Mouse (Mus musculus) forebrain, embryonic 12.5 days (tissue): Measurements from ENCODE around the gene Kif6. TPM values are rescaled to one million over a fixed set of nuclear protein-coding genes. Genes with fewer than 3 reads are reported as not detected.
A peak's percentile ranks its signal among the peaks of the same experiment; 100 is the strongest.

ENCODE experiments used
- ATAC-seq: fragments of 200-750 bp; cut with Nextera tagmentation; 2 replicates; pipeline ENCODE4 v1.8.0; 2017; ENCODE audit warnings: moderate TSS enrichment; ENCODE audit not compliant: low FRiP score
- H3K27ac ChIP-seq: fragments of 300-500 bp; sonication (generic); 2 replicates; pipeline ENCODE4 v1.5.1; 2016; ENCODE audit warnings: mild to moderate bottlenecking
- H3K27me3 ChIP-seq: fragments of 300-500 bp; sonication (generic); 2 replicates; pipeline ENCODE4 v1.6.1; 2016; ENCODE audit warnings: mild to moderate bottlenecking
- H3K36me3 ChIP-seq: fragments of 300-500 bp; sonication (generic); replicated peaks from 2 replicates; pipeline ENCODE4 v1.6.1; 2016; ENCODE audit warnings: mild to moderate bottlenecking
- H3K4me1 ChIP-seq: fragments of 300-500 bp; sonication (generic); 2 replicates; pipeline ENCODE4 v1.6.1; 2016
- H3K4me2 ChIP-seq: fragments of 300-500 bp; sonication (generic); 2 replicates; pipeline ENCODE4 v1.6.1; 2016; ENCODE audit warnings: mild to moderate bottlenecking, moderate library complexity
- H3K4me3 ChIP-seq: fragments of 300-500 bp; sonication (generic); replicated peaks from 2 replicates; pipeline ENCODE4 v1.5.1; 2016; ENCODE audit warnings: mild to moderate bottlenecking
- H3K9ac ChIP-seq: fragments of 300-500 bp; sonication (generic); 2 replicates; pipeline ENCODE4 v1.6.1; 2016; ENCODE audit warnings: mild to moderate bottlenecking
- H3K9me3 ChIP-seq: fragments of 300-500 bp; sonication (generic); 2 replicates; pipeline ENCODE4 v1.6.1; 2016
- WGBS: fragments of 180-500 bp; shearing (Covaris S2); methylation state at CpG from one replicate; pipeline ENCODE4 v1.1.7; 2016; 5-methylcytosine and 5-hydroxymethylcytosine counted together
- polyA plus RNA-seq: library from polyadenylated mRNA; unstranded; fragments of >200 nt; fragmentation: Nextera tagmentation; extraction: Ambion mirVana; gene quantifications from 2 replicates; pipeline ENCODE4 v1.2.1, GENCODE M21; 2016

The Kif6 gene
- polyA plus RNA-seq, 1 experiment from 2014 or later = 3.1 TPM

DNA sequence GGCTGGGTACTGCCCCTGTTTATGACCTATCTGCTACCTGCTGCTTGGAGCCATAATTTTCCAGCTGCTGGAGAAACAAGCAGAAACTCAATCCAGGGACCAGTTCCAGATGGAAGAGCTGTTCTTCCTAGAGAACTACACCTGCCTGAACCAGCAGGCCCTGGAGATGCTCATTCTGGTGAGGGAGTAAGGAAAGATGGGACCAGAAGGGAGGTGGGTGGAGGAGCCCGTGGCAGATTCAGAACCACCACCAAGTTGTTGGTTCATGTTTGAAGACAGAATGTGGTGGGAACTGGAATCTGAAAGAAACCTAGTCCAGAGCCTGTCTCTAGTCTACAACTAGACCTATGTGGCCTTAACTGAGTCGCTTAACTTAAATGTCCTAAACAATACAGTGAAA, 312.7 kb downstream of the Kif6 start:
- no peak overlapping the region for H3K4me3 ChIP-seq
- WGBS = 75% methylated on average over 2 of the region's 2 CpGs

DNA sequence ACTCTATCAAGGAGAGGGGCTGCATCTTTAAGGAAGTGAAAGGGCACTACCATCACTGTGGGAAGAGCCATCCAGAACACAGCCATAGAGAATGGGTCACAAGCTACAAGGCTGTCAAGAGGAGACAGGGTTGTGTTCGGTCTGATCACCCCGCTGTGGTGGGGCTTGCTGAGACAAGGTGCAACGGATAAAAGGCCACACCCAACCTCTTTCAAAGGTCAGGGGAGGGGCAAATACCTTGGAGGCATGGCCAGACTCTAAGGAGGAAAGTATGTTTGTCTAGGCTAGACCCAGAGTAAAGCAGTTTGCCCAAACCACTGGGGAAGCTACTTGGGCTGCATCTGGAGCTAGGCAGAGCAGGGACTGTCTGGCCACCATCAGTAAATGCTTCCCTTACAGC, 318.9 kb downstream of the Kif6 start:
- 72% methylated on average over 3 of the region's 3 CpGs for WGBS
- Histone ChIP-seq H3K27ac (no peak overlapping the region), H3K4me1 (peaks cover 7% of the 10 kb centered on the region; the same call in 1 of the 2 replicates), H3K4me3 (no peak overlapping the region), H3K9ac (no peak overlapping the region), H3K9me3 (no peaks in the 10 kb centered on the region), H3K36me3 (no peaks in the 10 kb centered on the region), H3K4me2 (no peak overlapping the region), H3K27me3 (peaks cover 21% of the 10 kb centered on the region)
- no peak for ATAC-seq

More for the DNA sequence above, 312.7 kb downstream of the Kif6 start:
- Histone ChIP-seq H3K9me3 (no peaks in the 10 kb centered on the region), H3K27ac (no peak overlapping the region), H3K4me2 (no peak overlapping the region), H3K27me3 (no peaks in the 10 kb centered on the region), H3K4me1 (no peaks in the 10 kb centered on the region), H3K36me3 (no peaks in the 10 kb centered on the region), H3K9ac (no peak overlapping the region)
- no peak for ATAC-seq

DNA sequence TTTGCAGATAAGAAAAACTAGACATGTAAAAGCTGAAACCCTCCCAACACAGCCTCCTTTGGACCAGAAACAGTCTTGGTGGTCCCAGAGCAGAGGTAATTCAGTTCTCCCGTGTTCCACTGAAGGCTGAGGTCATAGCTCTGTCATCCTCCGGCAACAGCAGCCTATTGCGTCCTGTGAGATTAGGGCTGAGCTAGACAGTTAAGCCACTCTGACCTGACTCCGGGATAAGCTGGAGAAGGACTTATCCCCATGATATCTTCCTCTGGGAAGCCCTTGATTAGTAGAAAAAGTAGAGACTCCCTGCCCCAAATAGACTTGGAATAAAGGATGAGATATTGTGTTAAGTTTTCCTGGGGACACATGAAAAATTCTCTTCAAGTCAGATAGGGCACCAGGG, 319.6 kb downstream of the Kif6 start:
- H3K36me3 ChIP-seq = no peaks in the 10 kb centered on the region
- no peak for ATAC-seq
- 67% methylated on average over 4 of the region's 4 CpGs for WGBS

DNA sequence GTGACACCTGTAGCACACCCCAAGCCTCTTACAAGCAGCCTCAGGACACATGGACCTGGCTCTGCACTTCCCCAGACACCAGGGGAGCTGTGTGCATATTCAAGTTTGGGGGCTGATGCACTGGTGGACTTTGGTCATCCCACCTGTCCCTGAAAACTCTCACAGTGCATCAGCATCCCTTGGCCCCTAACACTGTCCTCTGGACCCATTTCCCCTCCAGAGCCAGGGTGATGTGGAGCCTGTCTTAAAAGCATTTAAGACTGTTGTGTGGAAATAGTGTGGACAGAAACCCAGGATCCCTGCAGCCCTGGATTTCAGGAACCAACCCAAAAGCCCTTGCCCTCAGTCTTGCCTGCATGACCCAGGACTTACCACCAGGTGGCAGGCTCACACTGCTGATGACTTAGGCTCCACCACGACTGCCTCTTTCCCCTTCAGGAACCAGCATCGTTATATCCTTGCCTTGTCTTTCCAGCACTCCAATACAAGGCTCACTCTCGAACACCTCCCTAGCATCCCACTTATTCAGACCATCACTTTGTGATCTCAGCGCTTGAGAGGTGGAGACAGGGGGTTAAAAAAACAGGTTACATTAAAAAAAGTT, 320.8 kb downstream of the Kif6 start:
- 2% methylated on average over 4 of the region's 4 CpGs for WGBS
- Histone ChIP-seq H3K4me2 (peak overlapping the region; percentile 22; the same call in 1 of the 2 replicates), H3K4me3 (no peak overlapping the region), H3K9ac (no peak overlapping the region), H3K27ac (no peak overlapping the region), H3K36me3 (no peaks in the 10 kb centered on the region), H3K4me1 (peaks cover 7% of the 10 kb centered on the region; the same call in 1 of the 2 replicates), H3K9me3 (no peaks in the 10 kb centered on the region), H3K27me3 (peaks cover 21% of the 10 kb centered on the region)
- ATAC-seq = peak; percentile 87

More for the DNA sequence above, 319.6 kb downstream of the Kif6 start:
- Histone ChIP-seq H3K9me3 (no peaks in the 10 kb centered on the region), H3K27ac (no peak overlapping the region), H3K4me3 (no peak overlapping the region), H3K4me1 (peaks cover 7% of the 10 kb centered on the region; the same call in 1 of the 2 replicates), H3K27me3 (peaks cover 21% of the 10 kb centered on the region), H3K9ac (no peak overlapping the region), H3K4me2 (no peak overlapping the region)

DNA sequence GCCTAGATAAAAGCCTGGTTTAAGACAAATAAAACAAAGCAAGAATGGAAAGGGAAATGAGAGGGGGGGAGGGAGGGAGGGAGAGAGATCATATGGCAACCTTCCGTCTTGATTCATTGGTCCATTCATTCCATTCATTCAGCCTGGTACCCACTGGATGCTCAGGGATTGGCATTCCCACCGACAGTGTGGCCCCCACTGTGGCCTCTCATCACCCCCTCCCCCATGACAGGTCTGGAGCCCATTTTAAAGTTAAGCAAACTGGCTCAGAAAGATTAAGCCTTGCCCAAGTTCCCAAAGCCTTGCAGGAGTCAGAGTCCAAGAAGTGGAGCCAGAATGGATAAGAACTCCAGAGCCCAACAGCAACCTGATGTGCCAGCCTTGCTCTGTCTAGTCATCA, 321.3 kb downstream of the Kif6 start:
- peak; percentile 57 for ATAC-seq
- WGBS = 2% methylated on average over 2 of the region's 2 CpGs
- Histone ChIP-seq H3K4me3 (no peak overlapping the region), H3K27me3 (peaks cover 21% of the 10 kb centered on the region), H3K27ac (no peak overlapping the region), H3K4me2 (peak overlapping the region; percentile 22; the same call in 1 of the 2 replicates), H3K36me3 (no peaks in the 10 kb centered on the region), H3K9ac (no peak overlapping the region), H3K9me3 (no peaks in the 10 kb centered on the region), H3K4me1 (peaks cover 7% of the 10 kb centered on the region; the same call in 1 of the 2 replicates)

DNA sequence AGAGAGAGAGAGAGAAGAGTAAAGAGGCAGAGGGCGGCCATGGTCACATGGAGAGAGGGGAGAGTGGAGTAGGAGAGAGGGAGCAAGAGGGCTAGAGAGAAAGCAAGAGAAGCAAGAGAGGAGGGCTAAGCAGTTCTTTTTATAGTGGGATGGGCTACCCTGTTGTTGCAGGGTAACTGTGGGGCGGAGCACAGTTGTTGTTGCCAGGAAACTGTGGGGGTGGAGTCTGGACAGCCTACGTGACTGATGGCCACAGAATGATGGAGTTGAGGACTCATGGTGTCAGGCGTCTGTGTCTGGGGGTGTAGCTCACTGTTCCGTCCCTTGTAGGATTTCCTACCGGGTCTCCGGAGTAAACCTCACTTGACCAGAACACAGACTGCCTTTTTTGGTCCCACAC, 324.2 kb downstream of the Kif6 start:
- 72% methylated on average over 7 of the region's 7 CpGs for WGBS
- peaks cover 13% of the 10 kb centered on the region for H3K27me3 ChIP-seq
- no peaks in the 10 kb centered on the region for H3K36me3 ChIP-seq
- no peak overlapping the region for H3K4me2 ChIP-seq
- H3K9ac ChIP-seq = no peak overlapping the region
- no peak for ATAC-seq
- H3K27ac ChIP-seq = no peak overlapping the region
- H3K9me3 ChIP-seq = no peaks in the 10 kb centered on the region
- no peak overlapping the region for H3K4me3 ChIP-seq
- H3K4me1 ChIP-seq = peaks cover 7% of the 10 kb centered on the region; the same call in 1 of the 2 replicates

DNA sequence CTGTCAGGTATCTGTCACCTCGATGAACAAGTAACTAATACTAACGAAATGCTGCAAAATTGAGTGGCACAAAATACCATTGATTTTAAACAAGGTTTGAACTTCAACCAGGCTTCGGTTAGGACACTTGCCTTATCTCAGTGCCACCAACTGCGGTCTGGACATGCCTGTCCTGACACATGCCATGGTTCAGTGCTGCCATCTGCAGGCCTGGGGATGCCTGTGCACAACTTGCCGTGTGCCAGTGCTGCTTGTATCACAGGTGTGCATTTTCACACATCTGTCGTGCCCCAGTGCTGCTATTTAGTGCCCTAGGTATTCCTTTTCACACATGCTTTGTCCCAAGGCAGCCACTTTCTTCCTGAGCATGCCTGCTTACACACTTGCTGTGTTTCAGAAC, 327.7 kb downstream of the Kif6 start:
- 67% methylated on average over 6 of the region's 6 CpGs for WGBS
- ATAC-seq = no peak

DNA sequence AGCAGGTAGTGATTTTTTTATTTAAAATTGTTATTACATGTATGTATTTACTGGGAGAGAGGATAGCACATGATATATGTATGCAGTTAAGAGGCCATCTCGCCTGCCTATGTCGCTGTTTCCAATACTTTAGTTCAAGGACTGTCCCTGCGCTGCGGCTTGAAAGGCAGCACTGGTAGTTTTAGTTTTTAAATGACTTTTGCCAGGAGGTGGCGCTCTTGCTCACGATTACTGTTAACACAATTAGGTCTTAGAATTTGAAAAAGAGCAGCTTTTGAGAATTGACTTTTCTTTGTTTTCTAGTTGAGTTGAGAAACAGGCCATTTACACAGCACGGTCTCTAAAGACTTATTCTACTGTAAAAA, 336.5 kb downstream of the Kif6 start:
- Histone ChIP-seq H3K4me1 (peaks cover 8% of the 10 kb centered on the region), H3K9me3 (no peaks in the 10 kb centered on the region), H3K4me2 (peak overlapping the region; percentile 50), H3K27me3 (peaks cover 13% of the 10 kb centered on the region), H3K4me3 (peak overlapping the region; percentile 18), H3K27ac (no peak overlapping the region), H3K36me3 (no peaks in the 10 kb centered on the region), H3K9ac (no peak overlapping the region)
- ATAC-seq = peak; percentile 28; the same call in 1 of the 2 replicates
- WGBS = 8% methylated on average over 7 of the region's 7 CpGs

More for the DNA sequence above, 327.7 kb downstream of the Kif6 start:
- H3K9me3 ChIP-seq = no peaks in the 10 kb centered on the region
- no peak overlapping the region for H3K4me2 ChIP-seq
- H3K27me3 ChIP-seq = no peaks in the 10 kb centered on the region; the same call in 1 of the 2 replicates
- no peaks in the 10 kb centered on the region for H3K4me1 ChIP-seq
- H3K9ac ChIP-seq = no peak overlapping the region
- no peak overlapping the region for H3K4me3 ChIP-seq
- no peaks in the 10 kb centered on the region for H3K36me3 ChIP-seq
- no peak overlapping the region for H3K27ac ChIP-seq

DNA sequence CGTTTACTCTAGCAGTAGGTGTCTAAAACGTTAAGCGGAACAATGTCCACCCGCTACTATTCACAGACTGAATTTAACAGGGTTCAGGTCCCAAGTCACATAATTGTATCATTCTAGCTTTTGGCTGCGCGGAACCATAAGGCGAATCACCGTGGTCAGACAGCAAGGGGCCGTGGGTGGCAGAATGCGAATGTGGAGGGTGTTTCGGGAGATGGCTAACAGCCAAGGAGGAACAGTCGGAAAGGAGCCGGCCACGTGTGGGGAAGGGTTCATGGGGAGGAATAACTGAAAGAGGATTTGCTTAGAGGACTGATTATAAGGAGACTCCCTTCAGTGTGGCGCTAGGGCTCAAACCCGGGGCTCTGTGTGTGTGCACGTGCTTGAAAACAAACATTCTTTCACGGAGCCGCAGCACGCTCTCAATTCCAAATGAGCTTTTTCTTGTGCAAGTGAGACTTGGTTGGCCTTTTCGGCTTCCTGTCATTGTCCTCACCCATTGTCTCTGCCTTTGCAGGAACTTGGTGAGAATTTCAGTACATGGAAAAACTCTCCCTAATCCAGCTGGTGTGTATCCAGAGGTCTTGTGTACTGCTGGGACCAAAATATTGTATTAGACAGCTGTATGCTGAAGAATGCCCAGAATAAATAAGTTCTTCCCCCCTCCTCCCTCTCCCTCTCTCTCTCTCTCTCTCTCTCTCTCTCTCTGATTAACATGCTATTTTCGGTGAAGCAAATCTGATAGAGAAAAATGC, 337.1 kb downstream of the Kif6 start:
- peak; percentile 66 for ATAC-seq
- Histone ChIP-seq H3K27me3 (peaks cover 13% of the 10 kb centered on the region), H3K4me3 (peak overlapping the region; percentile 18), H3K9ac (peak overlapping the region; percentile 51; the same call in 1 of the 2 replicates), H3K36me3 (no peaks in the 10 kb centered on the region), H3K27ac (no peak overlapping the region), H3K9me3 (no peaks in the 10 kb centered on the region), H3K4me2 (peak overlapping the region; percentile 50), H3K4me1 (peaks cover 8% of the 10 kb centered on the region)
- 25% methylated on average over 22 of the region's 22 CpGs for WGBS

DNA sequence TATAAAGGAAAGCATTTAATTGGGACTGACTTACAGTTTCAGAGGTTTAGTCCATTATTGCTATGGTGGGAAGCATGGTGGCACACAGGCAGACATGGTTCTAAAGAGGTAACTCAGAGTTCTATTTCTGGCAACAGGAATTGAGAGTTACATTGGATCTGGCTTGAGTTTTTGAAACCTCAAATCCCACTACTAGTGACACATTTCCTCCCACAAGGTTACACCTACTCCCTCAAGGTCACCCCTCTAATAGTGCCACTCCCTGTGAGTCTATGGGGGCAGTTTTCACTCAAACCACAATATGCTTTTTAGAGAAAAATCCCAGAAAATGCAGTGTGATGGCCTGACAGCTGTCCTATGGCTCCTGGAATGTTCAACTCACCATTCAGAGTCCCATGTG, 344.1 kb downstream of the Kif6 start:
- H3K27ac ChIP-seq = no peak overlapping the region
- no peaks in the 10 kb centered on the region for H3K9me3 ChIP-seq
- no peak for ATAC-seq
- H3K27me3 ChIP-seq = no peaks in the 10 kb centered on the region
- no peaks in the 10 kb centered on the region for H3K36me3 ChIP-seq
- no peak overlapping the region for H3K4me3 ChIP-seq
- H3K4me2 ChIP-seq = no peak overlapping the region
- H3K4me1 ChIP-seq = no peaks in the 10 kb centered on the region
- no peak overlapping the region for H3K9ac ChIP-seq
